Mouse (Mus musculus) fat pad, adult 2 months (tissue): ENCODE data around the gene Zmynd15.

ENCODE experiments used
- DNase-seq: peaks from one replicate; pipeline ENCODE4 v3.0.0-alpha.2; 2011; ENCODE audit warnings: low read depth, low spot score; ENCODE audit errors: extremely low read depth

The Zmynd15 gene

DNA sequence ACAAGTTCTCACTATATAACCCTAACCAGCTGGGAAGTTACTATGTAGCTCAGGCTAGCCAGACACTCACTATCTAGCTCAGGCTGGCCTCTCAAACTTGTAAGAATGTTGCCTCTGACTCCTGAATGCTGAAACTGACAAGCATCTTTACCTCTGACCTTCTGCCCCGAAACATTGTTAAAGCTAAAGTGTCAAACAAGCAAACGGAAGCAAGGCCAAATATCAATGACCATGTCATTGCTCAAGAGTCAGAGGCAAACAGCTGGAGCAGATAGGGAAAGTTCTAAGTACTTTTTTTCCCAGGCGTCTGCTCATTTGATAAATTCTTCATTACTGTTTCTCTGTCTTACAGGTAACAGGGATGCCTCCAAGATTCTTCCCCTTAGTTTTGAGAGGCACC lies 42.8 kb downstream of the Zmynd15 start:
- DNase-seq = no peak

DNA sequence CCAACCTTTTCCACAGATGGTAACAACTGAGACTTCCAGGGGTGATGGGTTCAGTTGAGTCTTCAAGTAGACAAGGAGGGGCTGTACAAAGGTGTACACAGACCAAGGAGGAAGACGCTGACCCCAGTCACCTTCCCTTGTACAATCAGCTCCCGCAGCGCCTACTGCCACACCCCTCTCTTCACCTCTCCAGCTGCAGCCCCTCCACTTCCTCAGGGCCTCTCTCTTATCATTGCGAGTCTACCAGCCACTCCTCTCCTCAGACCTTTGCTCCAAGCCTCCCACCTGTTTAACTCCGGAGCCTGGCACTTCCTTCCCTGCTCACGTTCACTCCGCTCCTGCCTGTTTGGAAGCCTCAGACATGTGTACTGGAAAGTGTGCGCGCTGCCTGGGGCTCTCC lies 45.7 kb downstream of the Zmynd15 start, which contains the start of gene Tm4sf5:
Gene Tm4sf5 (plus strand): TSS at position 275 of the 400 bp plus-strand sequence.
- no peak for DNase-seq

DNA sequence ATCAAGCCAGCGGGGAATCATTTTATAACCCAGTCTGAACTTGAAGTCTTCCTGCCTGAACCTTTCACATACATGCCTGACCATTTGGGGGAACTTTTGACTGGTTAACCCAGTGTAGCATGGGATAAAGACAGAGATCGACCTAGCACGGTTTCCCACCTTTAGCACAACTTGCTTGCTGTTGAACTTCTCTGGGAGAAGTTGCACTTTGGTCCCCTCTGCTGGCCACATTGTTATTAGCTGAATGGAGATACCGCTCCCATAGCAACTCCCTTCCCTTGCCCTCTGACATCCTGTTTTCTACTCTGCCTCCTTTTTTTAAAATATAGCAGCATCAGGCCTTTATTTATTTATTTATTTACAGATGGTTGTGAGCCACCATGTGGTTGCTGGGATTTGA lies 47.2 kb downstream of the Zmynd15 start:
- DNase-seq = no peak

DNA sequence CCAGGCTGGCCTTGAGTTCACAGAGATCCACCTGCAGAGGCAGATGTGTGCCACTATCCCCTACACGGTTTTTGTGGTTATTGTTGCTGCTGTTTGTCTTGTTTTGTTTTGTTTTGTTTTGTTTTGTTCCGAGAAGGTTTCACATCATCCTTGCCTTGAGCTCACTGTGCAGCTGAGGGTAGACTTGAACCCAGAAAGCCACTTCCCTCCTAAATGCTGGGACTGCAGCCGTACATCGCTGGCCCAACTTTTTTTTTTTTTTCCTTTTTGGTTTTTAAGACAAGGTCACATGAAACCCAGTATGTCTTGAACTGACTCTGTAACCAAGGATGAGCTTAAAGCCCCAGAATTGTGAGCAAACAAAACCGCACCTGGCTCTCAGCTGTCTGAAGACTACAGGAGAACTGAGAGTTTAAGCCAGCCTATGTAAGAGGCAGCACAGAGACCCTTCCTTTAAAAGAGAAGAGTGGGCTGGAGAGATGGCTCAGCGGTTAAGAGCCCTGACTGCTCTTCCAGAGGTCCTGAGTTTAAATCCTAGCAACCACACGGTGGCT lies 47.8 kb downstream of the Zmynd15 start:
- no peak for DNase-seq

DNA sequence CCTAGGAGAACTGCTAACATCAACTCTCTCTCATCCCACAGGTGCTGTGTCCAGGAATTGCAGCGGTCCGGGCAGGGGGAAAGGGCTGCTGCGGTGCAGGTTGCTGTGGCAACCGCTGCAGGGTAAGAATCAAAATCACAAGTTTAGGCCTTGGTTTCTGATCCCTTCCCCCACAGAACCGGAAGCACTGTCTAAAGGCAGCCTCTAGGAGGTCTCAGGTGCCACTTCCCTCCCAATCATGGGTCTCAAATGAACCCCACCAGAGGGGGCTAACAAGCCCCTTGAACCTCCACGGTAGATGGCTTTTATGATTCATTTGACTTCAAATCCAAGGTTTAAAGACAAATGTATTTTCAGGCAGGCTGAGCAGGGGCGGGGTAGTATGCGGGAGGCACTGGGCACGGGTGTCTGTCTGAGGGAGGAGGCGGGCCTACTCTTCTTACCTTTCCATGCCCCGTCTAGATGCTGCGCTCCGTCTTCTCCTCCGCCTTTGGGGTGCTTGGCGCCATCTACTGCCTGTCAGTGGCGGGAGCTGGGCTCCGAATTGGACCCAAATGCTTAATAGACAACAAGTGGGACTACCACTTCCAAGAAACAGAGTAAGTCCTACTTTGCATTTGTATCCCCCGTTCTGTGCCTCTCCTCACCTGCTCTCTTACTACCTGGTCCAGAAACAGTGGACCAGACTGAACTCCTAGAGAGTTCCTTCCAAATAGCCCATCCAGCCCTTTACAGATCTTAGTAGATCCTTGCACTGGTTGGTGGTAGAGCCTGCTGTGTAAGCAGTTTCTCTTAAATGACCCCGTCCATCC lies 50.7 kb downstream of the Zmynd15 start:
- DNase-seq = no peak

DNA sequence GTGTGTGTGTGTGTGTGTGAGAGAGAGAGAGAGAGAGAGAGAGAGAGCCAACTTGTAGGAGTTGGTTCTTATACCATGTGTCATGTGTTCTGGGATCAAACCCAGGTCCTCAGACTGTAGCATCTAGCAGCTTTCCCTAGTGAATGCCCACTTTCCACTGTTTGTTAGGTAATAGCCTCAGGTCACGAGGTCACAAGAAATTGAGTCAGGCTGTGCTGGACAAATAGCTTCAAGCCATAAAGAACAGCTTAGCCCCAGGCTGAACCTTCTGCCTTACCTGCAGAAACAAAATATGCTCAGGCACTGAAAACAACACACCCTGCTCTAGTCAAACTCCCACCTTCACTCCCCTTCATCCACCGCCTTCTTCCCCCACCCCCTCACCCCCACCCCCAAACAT lies 52.0 kb downstream of the Zmynd15 start:
- no peak for DNase-seq

DNA sequence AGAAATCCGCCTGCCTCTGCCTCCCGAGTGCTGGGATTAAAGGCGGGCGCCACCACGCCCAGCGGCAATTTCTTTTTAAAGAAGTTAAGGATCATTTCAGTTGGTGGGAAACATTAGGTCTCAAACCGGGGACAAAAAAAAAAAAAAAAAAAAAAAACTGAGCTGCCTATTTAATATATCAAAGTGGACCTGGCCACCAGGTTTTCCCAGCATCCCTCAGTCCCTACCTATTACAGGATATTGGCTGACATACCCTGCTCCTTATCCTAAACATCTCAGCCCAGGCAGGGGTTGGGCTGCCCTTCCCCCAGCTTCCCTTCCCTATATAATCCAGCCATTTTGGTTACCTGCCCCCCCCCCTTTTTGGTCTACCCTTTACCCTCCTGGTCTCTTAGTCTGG lies 52.6 kb downstream of the Zmynd15 start:
- no peak for DNase-seq

DNA sequence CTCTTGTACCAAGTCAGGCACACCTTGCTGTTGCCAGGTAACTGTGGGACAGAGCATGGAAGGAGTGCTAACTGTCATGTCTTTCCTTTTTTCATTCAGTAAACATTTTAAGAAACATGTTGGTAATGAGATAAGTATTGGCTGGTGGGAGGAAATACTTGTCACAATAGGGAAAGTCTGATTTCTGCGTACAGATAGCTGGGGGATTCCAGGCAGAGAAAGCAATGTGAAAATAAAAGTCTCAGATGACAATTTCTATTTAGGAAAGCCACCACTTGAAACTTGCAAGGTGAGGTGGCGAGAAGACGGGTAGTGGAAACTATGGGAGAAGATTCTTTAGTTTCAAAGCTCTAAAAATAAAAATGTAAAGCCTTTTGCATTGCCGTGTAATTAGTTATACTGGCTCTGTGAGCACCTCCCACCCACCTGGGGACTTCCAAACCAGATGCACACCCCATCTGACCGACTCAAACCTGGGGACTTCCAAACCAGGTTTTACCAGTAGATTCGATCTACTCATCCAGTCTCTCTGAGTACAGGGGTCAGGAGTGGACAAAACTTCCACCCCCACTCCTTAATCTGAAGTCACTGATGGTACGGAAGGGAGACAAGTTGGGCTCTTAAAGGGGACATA lies 53.6 kb downstream of the Zmynd15 start:
- no peak for DNase-seq

DNA sequence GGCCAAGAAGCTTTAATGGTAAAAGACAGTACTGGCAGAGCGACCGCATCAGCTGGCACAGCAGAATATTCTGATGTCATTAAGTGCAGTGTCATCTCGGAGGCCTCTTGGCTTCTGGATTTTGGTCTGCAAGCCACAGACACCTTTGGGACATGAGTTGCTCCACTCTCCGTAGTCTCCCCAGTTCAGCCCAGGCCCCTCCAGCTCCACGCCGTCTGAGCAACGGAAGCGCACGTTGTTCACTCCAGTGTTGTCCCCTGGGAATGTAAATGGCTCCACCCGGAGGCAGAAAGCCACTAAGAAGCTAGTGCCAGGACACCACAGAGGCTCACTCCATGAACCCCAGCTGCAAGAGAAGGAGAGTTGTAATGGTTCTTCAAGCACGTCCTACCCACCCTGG lies 54.3 kb downstream of the Zmynd15 start:
- no peak for DNase-seq

DNA sequence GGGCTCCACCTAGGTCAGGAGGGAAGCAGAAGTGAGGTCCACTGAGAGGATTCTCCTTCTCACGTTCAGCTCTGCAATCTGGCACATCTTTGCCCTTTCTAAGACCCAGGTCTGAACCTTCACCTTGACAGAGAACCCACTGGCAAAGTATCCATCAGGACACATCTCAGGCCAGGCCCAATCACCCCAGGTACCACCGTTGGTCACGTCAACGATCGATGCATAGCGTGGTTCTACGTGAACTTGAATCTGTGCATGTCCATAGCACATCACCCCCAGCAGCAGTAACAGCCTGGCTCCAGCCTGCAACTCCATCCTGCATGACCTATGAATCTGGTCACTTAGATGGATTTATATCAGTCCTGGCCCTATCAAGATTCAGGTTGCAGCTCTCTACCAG lies 55.1 kb downstream of the Zmynd15 start, which contains the start of gene Vmo1:
Gene Vmo1 (minus strand): TSS at position 329 of the 400 bp plus-strand sequence.
- DNase-seq = no peak
